Mouse (Mus musculus) forebrain, postnatal 0 days (tissue): ENCODE results near the gene Ppwd1. TPM values are rescaled to one million over a fixed set of nuclear protein-coding genes. Genes with fewer than 3 reads are reported as not detected.
A peak's percentile ranks its signal among the peaks of the same experiment; 100 is the strongest.
"Not testable (repeated sequence)": the region's sequence is repeated elsewhere in the genome, so short reads cannot be mapped to it uniquely, and the experiment has no call there.

Experiments used
- ATAC-seq: fragments of 200-750 bp; cut with Nextera tagmentation; 2 replicates; pipeline ENCODE4 v1.8.0; 2017; ENCODE audit warnings: mild to moderate bottlenecking, moderate library complexity
- DNase-seq: peaks from one replicate; pipeline ENCODE4 v3.0.0-alpha.2; 2015
- H3K27ac ChIP-seq: fragments of 300-500 bp; sonication (generic); 2 replicates; pipeline ENCODE4 v1.5.1; 2014; ENCODE audit warnings: low read depth, mild to moderate bottlenecking, antibody characterized with exemption, low read length, moderate library complexity, mixed read lengths
- H3K27me3 ChIP-seq: fragments of 300-500 bp; sonication (generic); 2 replicates; pipeline ENCODE4 v1.6.1; 2014; ENCODE audit warnings: mild to moderate bottlenecking, low read length, mixed read lengths; ENCODE audit not compliant: insufficient read depth
- H3K36me3 ChIP-seq: fragments of 300-500 bp; sonication (generic); 2 replicates; pipeline ENCODE4 v1.6.1; 2014; ENCODE audit warnings: mild to moderate bottlenecking, moderate library complexity; ENCODE audit not compliant: insufficient read depth
- H3K4me1 ChIP-seq: fragments of 300-500 bp; sonication (generic); 2 replicates; pipeline ENCODE4 v1.6.1; 2014; ENCODE audit warnings: antibody characterized with exemption; ENCODE audit not compliant: insufficient read depth
- H3K4me2 ChIP-seq: fragments of 300-500 bp; sonication (generic); 2 replicates; pipeline ENCODE4 v1.6.1; 2014; ENCODE audit warnings: low read depth, mild to moderate bottlenecking, moderate library complexity
- H3K4me3 ChIP-seq: fragments of 300-500 bp; sonication (generic); 2 replicates; pipeline ENCODE4 v1.5.1; 2014; ENCODE audit warnings: low read depth, low read length, mixed read lengths
- H3K9ac ChIP-seq: fragments of 300-500 bp; sonication (generic); 2 replicates; pipeline ENCODE4 v1.6.1; 2014; ENCODE audit warnings: mild to moderate bottlenecking
- H3K9me3 ChIP-seq: fragments of 300-500 bp; sonication (generic); 2 replicates; pipeline ENCODE4 v1.6.1; 2016; ENCODE audit warnings: low read length
- CTCF ChIP-seq: sonication (generic); IDR thresholded peaks from 2 replicates; pipeline ENCODE4 v1.5.1; 2016; ENCODE audit warnings: antibody characterized with exemption, control low read depth, low read depth
- WGBS: fragments of 180-500 bp; shearing (Covaris S2); extraction: QIAGEN DNeasy Blood & Tissue Kit; methylation state at CpG from one replicate; pipeline ENCODE4 v1.1.7; 2014; 5-methylcytosine and 5-hydroxymethylcytosine counted together
- polyA plus RNA-seq: library from polyadenylated mRNA; unstranded; fragments of >200 nt; fragmentation: Nextera tagmentation; extraction: Ambion mirVana; gene quantifications from 2 replicates; pipeline ENCODE4 v1.2.1, GENCODE M21; 2015
- total RNA-seq: library from RNA; depleted of rRNA; stranded (reverse); fragments of >200 nt; gene quantifications from 2 replicates; pipeline ENCODE4 v1.2.3, GENCODE M21; 2014; rRNA removed

Gene Ppwd1
- total RNA-seq = 7.8 and 10.0 TPM in 2 replicates
- 4.4 and 4.6 TPM in 2 replicates for polyA plus RNA-seq

DNA sequence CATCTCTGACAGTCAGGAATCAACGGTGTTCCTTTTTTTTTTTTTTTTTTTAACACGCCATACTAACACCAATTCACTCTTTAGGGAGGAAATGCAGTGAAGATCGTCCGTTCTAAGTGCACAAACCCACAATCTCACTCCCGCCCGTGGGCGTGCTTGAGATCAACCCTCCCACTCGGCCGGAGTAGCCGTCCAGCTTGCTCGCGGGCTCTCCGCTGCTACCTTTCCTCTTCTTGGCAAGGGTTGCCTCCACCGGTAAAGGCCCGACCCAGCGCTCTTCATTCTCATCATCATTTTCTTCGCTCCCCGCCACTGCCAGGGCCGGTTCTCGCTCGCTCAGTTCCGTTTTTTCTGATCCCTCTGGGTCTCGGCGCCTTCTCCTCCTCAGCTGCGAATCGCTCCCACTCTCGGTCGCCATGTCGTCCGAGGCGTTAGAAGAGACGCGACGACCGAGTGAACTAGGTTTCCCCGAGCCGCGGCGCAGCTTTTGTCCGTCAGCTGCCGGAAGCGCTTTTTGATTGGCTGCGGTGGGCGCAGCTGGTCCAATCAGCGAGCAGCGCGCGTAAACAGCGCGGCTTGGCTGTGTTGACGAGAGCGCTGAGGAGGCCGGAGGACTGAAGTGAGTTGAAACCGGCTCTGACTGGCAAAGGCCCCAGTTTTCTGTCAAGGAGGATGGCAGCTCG is at the start of gene Ppwd1, which contains the start of gene Cenpk:
Ppwd1 (minus strand) TSS at position 460 of the 683 bp plus-strand sequence.
Cenpk (plus strand) TSS at position 228 of the 683 bp plus-strand sequence.
- Histone ChIP-seq H3K4me1 (peaks cover 9% of the 10 kb centered on the region; the same call in 1 of the 2 replicates), H3K36me3 (no peaks in the 10 kb centered on the region), H3K4me3 (peak within 1 kb of the TSS; percentile 93), H3K9ac (peak within 1 kb of the TSS; percentile 83), H3K9me3 (no peaks in the 10 kb centered on the region), H3K27ac (peak within 1 kb of the TSS; percentile 96), H3K27me3 (no peaks in the 10 kb centered on the region), H3K4me2 (peak within 1 kb of the TSS; percentile 57)
- TF ChIP-seq CTCF = no peak
- WGBS = under 1% methylated on average over 55 of the region's 55 CpGs
- DNase-seq = peak; percentile 99
- peak; percentile 100 for ATAC-seq

DNA sequence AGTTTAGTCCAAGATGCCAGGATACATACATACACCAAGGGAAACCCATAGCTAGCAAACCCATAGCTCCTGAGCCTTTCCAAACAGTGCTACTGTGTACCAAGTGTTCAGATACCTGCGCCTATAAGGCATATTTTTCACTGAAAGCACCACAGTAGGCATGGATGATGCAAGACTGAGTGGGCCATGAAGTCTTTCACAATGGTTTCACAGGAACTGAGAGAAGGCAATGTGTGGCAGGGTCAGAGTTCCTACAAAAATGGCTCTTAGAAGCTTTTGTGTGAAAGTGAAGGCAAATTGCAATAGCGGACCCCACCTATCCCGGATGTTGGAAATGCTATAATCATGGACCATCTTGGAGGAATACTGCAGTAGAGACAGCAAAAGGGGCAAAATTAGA is 30.4 kb upstream of the Ppwd1 start:
- H3K9me3 ChIP-seq = no peaks in the 10 kb centered on the region
- WGBS = 90% methylated on average over 3 of the region's 3 CpGs
- H3K4me3 ChIP-seq = no peak overlapping the region
- no peak for ATAC-seq
- TF ChIP-seq CTCF = no peak
- DNase-seq = no peak
- H3K27me3 ChIP-seq = no peaks in the 10 kb centered on the region
- H3K9ac ChIP-seq = no peak overlapping the region
- H3K4me1 ChIP-seq = no peaks in the 10 kb centered on the region
- no peak overlapping the region for H3K4me2 ChIP-seq
- H3K27ac ChIP-seq = no peak overlapping the region
- no peaks in the 10 kb centered on the region for H3K36me3 ChIP-seq

DNA sequence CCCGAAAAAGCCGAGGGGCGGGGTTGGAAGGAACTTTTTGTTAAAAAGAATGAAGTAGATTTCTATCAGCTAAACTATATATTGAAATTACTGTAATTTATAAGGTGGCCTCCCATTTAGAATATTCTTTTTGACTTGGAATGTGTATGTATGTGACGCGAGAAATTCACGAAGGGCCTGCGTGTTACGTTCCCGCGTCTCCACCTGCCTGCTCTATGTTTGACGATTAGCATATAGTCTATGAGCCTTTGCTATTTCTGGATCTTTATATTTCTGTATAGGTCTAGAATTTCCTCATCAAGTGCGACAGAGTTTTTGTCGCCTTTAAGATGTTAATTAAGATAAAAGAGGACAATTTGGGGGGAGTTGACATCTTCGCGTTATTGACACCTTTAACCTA is 538 bp upstream of the Ppwd1 start:
- Histone ChIP-seq H3K4me3 (peak overlapping the region; percentile 93), H3K4me1 (peaks cover 9% of the 10 kb centered on the region; the same call in 1 of the 2 replicates), H3K9ac (peak overlapping the region; percentile 83), H3K4me2 (peak overlapping the region; percentile 47), H3K27me3 (no peaks in the 10 kb centered on the region), H3K9me3 (no peaks in the 10 kb centered on the region), H3K27ac (no peak overlapping the region), H3K36me3 (no peaks in the 10 kb centered on the region)
- ATAC-seq (no peak; the same call in 1 of the 2 replicates), DNase-seq (no peak)
- 7% methylated on average over 15 of the region's 15 CpGs for WGBS
- no peak for TF ChIP-seq CTCF

DNA sequence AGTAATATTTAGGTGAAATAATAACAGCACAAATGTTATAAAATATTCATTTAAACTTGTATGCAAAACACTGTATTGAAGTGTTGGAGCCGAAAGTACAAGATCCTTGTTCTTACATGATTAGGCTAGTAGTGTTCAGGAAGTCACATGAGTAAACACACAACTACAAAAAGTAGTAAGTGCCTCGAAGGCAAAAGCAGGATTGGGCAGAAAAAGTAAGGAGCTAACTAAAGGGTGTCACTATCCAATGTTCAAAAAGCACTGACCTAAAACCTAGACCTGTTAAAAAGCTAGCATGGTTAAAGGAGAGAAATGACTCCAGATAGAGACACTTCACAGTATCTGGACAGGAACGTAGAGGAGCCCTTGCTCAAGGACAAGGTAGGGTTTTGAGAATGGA is 1.2 kb downstream of the Ppwd1 start:
- Histone ChIP-seq H3K27ac (no peak overlapping the region), H3K36me3 (no peaks in the 10 kb centered on the region), H3K4me2 (peak overlapping the region; percentile 57), H3K9ac (no peak overlapping the region), H3K4me3 (peak overlapping the region; percentile 93), H3K4me1 (peaks cover 9% of the 10 kb centered on the region; the same call in 1 of the 2 replicates), H3K9me3 (no peaks in the 10 kb centered on the region), H3K27me3 (no peaks in the 10 kb centered on the region)
- 64% methylated on average over 3 of the region's 3 CpGs for WGBS
- DNase-seq (no peak), ATAC-seq (no peak)
- no peak for TF ChIP-seq CTCF

DNA sequence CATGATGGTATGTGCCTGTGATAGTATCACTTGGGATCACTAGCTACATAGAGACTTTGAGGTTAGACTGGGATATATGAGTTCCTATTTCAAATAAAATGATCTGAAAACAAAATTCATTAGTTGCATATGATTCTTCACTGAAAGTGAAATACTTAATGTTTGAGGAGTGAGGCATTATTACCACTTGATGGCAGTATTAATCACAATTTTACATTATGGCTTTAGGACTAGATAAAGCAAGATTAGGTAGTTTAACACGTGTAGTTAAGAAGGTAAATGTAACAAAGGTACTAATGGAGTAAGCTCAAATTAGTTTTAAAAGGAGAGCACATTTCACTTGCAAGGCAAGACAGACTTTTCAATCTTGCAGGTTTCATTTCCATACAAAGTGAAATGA is 24.3 kb downstream of the Ppwd1 start:
- Histone ChIP-seq H3K4me2 (no peak overlapping the region), H3K4me1 (no peaks in the 10 kb centered on the region), H3K27me3 (no peaks in the 10 kb centered on the region), H3K9ac (no peak overlapping the region), H3K36me3 (peaks cover 5% of the 10 kb centered on the region), H3K27ac (no peak overlapping the region), H3K9me3 (no peaks in the 10 kb centered on the region), H3K4me3 (no peak overlapping the region)
- WGBS = 61% methylated on average over 1 of the region's 1 CpGs
- DNase-seq (peak; percentile 11), ATAC-seq (no peak; the same call in 1 of the 2 replicates)
- TF ChIP-seq CTCF = 0 out of 2 replicates have a peak, but pooled peaks have one; percentile 35

DNA sequence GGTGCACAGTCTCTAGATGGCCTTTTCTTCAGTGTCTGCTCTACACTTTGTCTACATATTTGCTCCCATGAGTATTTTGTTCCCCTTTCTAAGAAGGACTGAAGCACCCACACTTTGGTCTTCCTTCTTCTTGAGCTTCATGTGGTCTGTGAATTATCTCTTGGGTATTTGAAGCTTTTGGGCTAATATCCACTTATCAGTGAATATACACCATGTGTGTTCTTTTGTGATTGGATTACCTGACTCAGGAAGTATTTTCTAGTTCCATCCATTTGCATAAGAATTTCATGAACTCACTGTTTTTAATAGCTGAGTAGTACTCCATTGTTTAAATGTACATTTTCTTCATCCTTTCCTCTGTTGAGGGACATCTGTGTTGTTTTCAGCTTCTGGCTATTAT is 32.8 kb downstream of the Ppwd1 start:
- not testable (repeated sequence) for H3K4me3 ChIP-seq, H3K27ac ChIP-seq, ATAC-seq, H3K27me3 ChIP-seq, H3K9ac ChIP-seq, H3K4me1 ChIP-seq, H3K4me2 ChIP-seq, DNase-seq, H3K9me3 ChIP-seq
- peaks cover 24% of the 10 kb centered on the region for H3K36me3 ChIP-seq

DNA sequence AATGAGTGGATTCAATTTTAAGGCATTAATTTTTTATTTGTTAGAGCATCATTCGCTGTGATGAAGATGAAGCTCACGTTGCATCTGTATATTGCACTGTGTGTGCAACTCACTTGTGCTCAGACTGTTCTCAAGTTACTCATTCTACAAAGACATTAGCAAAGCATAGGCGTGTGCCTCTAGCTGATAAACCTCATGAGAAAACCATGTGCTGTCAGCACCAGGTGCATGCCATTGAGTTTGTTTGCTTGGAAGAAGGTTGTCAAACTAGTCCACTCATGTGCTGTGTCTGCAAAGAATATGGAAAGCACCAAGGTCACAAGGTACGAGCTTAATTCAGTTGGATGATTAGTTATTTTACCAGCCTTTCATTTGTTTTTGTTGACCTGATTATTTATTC is 41.3 kb downstream of the Ppwd1 start:
- Histone ChIP-seq H3K4me2 (no peak overlapping the region), H3K9me3 (no peaks in the 10 kb centered on the region), H3K27ac (no peak overlapping the region), H3K4me1 (no peaks in the 10 kb centered on the region), H3K36me3 (peaks cover 26% of the 10 kb centered on the region), H3K27me3 (no peaks in the 10 kb centered on the region), H3K9ac (no peak overlapping the region), H3K4me3 (no peak overlapping the region)
- TF ChIP-seq CTCF = no peak
- ATAC-seq (no peak), DNase-seq (no peak)
- 96% methylated on average over 4 of the region's 4 CpGs for WGBS
